Mouse (Mus musculus): Measurements from ENCODE around the gene F2r.

DNA sequence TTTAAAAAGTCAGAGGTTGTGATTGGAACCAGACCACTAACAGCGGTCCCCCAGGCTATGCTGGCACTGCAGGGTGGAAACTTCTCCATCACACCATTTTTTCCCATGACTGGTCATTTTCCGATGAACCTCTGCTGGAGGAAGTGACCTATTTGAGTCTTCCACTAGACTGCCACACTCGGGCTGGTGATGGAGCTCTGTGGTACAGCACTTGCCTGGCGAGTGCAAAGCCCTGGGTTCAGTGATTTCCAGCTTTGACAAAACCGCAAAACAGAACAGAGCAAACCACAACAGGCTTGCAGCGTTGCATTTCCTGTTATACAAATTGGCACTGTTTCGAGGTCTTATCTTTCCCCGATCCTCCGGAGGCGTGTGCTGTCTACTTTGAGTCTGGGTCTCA lies 25.4 kb downstream of the F2r start:
- TF ChIP-seq CTCF (conservative IDR thresholded peaks at IDR 0.05; ENCODE audit: low read length) (no peak), NANOG (IDR thresholded peaks at IDR 0.05; ENCODE audit: borderline replicate concordance, low read length) (no peak), POU5F1 (IDR thresholded peaks at IDR 0.05; ENCODE audit: borderline replicate concordance, low read length) (no peak)
